9 mouse cellular contexts compared by ENCODE assay signal in the genomic region with DNA sequence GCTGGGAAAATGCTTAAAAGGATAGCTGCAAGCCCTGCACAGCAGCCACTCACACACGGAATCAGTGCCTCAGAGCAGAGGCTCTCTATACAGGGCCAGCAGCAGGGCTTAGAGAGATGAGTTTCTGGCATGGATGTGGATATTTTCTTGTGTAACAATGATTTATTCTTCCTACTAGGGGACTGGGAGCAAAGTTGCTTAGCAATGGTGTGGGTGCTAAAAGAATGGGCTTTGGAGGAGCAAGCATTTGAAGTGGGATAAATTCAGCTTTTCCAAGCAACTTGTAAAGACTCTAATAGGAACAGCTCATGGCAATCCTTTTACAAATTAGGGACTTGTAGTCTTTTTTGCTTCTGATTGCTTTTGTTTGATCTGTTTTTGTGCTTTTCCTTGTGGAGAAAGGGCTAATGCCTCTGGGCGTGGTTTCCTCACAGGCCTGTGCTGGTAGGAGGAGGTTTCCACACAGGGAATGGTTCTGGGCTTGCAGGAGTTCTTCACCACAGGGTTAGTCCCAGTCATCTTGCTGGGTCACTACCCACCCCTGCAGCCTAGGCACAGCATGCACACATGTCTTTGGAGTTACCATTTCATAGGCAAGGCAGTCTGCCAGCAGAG. TPM values are rescaled to one million over a fixed set of nuclear protein-coding genes. Genes with fewer than 3 reads are reported as not detected.
DNase-seq lines count a peak whose midpoint lies in the region; ATAC-seq lines count a peak whose summit lies in the region.
"Had no signal": no experiment of that assay in that cellular context is flagged by ENCODE, and none has a peak within 500 bp of the region (broad histone marks: within the 10 kb centered on the region; RNA-seq: fewer than 3 reads in every experiment).

No protein-coding gene starts in this region.

- H3K36me3 ChIP-seq in heart, embryonic 16.5 days (ENCODE audit: control insufficient read depth, insufficient read depth), result no peaks in the 10 kb centered on the region
- no peaks in the 10 kb centered on the region for H3K36me3 ChIP-seq in midbrain, embryonic 14.5 days (ENCODE audit: control insufficient read depth, insufficient read depth, low read length)
- H3K36me3 ChIP-seq: liver, embryonic 13.5 days had no signal

- H3K4me3 ChIP-seq in heart, embryonic 16.5 days (ENCODE audit: low read length), result no peak overlapping the region
- H3K4me3 ChIP-seq in midbrain, embryonic 14.5 days (replicated peaks; ENCODE audit: low read depth, low read length), result no peak overlapping the region
- H3K4me3 ChIP-seq: liver, embryonic 13.5 days had no signal

- peaks cover 16% of the 10 kb centered on the region for H3K4me1 ChIP-seq in heart, embryonic 16.5 days (ENCODE audit: control insufficient read depth, insufficient read depth, low read length)
- H3K4me1 ChIP-seq in midbrain, embryonic 14.5 days (ENCODE audit: control insufficient read depth, insufficient read depth, low read length), result no peaks in the 10 kb centered on the region

- intact Hi-C loops in left cerebral cortex, postnatal 14 days (cut with DNase I), result no loop called here

- peak overlapping the region; percentile 73 for H3K27ac ChIP-seq in heart, embryonic 16.5 days (ENCODE audit: low read length)
- H3K27ac ChIP-seq in midbrain, embryonic 14.5 days (replicated peaks; ENCODE audit: low read depth, low read length), result no peak overlapping the region
- H3K27ac ChIP-seq: liver, embryonic 13.5 days had no signal

- H3K9ac ChIP-seq in heart, embryonic 16.5 days (ENCODE audit: low read length), result no peak overlapping the region; the same call in 1 of the 2 replicates
- no peak overlapping the region for H3K9ac ChIP-seq in midbrain, embryonic 14.5 days (replicated peaks; ENCODE audit: low read length)
- H3K9ac ChIP-seq: liver, embryonic 13.5 days had no signal

- no peak for ATAC-seq in heart, embryonic 16.5 days (replicated peaks; ENCODE audit: extremely low read depth, insufficient read depth, low FRiP score)
- ATAC-seq in midbrain, embryonic 14.5 days (ENCODE audit: low FRiP score, low TSS enrichment), result no peak

- no peaks in the 10 kb centered on the region for H3K9me3 ChIP-seq in heart, embryonic 16.5 days (replicated peaks; ENCODE audit: control insufficient read depth, low read length)
- no peaks in the 10 kb centered on the region for H3K9me3 ChIP-seq in midbrain, embryonic 14.5 days (ENCODE audit: control insufficient read depth, low read length)
- H3K9me3 ChIP-seq: liver, embryonic 13.5 days had no signal

- 40% methylated on average over 2 of the region's 2 CpGs for WGBS in heart, embryonic 16.5 days
- WGBS in midbrain, embryonic 14.5 days, result 40% methylated on average over 2 of the region's 2 CpGs

- no peaks in the 10 kb centered on the region for H3K27me3 ChIP-seq in heart, embryonic 16.5 days (ENCODE audit: control insufficient read depth, insufficient read depth, low read length)
- no peaks in the 10 kb centered on the region for H3K27me3 ChIP-seq in midbrain, embryonic 14.5 days (ENCODE audit: control insufficient read depth, insufficient read depth, low read length)
- H3K27me3 ChIP-seq: liver, embryonic 13.5 days had no signal

- DNase-seq in left cerebral cortex, postnatal 14 days (ENCODE audit: low spot score in 2 of 2), result peak; percentile 5 to 52
- DNase-seq in left cerebral cortex, adult 11 months (ENCODE audit: low spot score), result no peak
- peak; percentile 16 for DNase-seq in brain, adult 2 months (ENCODE audit: low read depth, low spot score)
- peak; percentile 26 for DNase-seq in midbrain, embryonic 14.5 days
- DNase-seq in frontal cortex, postnatal 10 days (ENCODE audit: low spot score in 2 of 2), result no peak
- DNase-seq in natural killer cell, adult 2 months (ENCODE audit: low spot score in 2 of 2), result no peak
- DNase-seq in cerebellum, postnatal 36 days, result no peak
- DNase-seq: liver, embryonic 13.5 days had no signal

- peak overlapping the region; percentile 20; the same call in 1 of the 2 replicates for H3K4me2 ChIP-seq in heart, embryonic 16.5 days (ENCODE audit: low read depth, low read length)
- no peak overlapping the region for H3K4me2 ChIP-seq in midbrain, embryonic 14.5 days (ENCODE audit: low read length)
- H3K4me2 ChIP-seq: liver, embryonic 13.5 days had no signal

RNA-seq across cellular contexts. Expression of a gene that starts 16.4 kb away (rescaled TPM):
- 10 to 100 TPM; 12.5 to 14.3 TPM for total RNA-seq in left cerebral cortex, postnatal 14 days (2021)
- 21.4 and 22.3 TPM in 2 replicates for polyA plus RNA-seq in heart, embryonic 16.5 days (2015; fragmentation: Nextera tagmentation; extraction: Ambion mirVana)
- 3.7 and 8.4 TPM in 2 replicates for polyA plus RNA-seq in midbrain, embryonic 14.5 days (2014; fragmentation: Nextera tagmentation; extraction: Ambion mirVana)

Comparison
In these comparisons a context has a peak if more than half of its experiments do, and no peak if none do; other contexts are left out.
1. DNase-seq: peak in left cerebral cortex, postnatal 14 days (2 of 2), brain, adult 2 months (single experiment) and midbrain, embryonic 14.5 days (single experiment); none in left cerebral cortex, adult 11 months (single experiment), frontal cortex, postnatal 10 days (0 of 2), natural killer cell, adult 2 months (0 of 2) and cerebellum, postnatal 36 days (0 of 2).